Mouse (Mus musculus): ENCODE results near the gene Sh3yl1. TPM values are rescaled to one million over a fixed set of nuclear protein-coding genes. Genes with fewer than 3 reads are reported as not detected.

The Sh3yl1 gene
- polyA plus RNA-seq, 1 experiment, result 5.1 TPM

DNA sequence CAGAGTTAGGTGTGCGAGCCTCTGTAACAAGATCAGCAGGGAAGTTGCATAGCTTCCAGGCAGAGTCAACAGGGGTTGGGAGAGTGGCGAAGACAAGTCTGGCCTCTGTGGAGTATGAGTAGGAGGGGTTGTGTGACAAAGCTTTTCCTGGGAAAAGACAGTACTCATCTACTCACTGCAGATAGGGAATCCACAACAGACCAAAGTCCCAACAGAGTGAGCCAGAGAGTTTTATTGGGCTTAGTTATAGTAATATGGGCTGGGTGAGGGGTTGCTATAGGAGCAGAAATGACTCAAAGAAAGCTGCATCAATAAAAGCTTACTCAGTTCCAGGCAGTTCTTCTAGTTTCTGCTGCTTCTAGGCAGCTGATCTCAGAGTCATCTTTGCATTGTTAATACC is 21.8 kb downstream of the Sh3yl1 start:
- Histone ChIP-seq H3K36me3 (ENCODE audit: control insufficient read depth) (peaks cover 82% of the 10 kb centered on the region), H3K4me3 (replicated peaks) (no peak overlapping the region), H3K27me3 (ENCODE audit: control insufficient read depth) (no peaks in the 10 kb centered on the region), H3K9me3 (ENCODE audit: control insufficient read depth, low read length) (no peaks in the 10 kb centered on the region), H3K4me1 (ENCODE audit: control insufficient read depth) (peaks cover under 1% of the 10 kb centered on the region)
- TF ChIP-seq TAL1 (IDR thresholded peaks at IDR 0.05; ENCODE audit: low read length), result no peak

- H3K4me1 ChIP-seq (ENCODE audit: control insufficient read depth), result no peaks in the 10 kb centered on the region
- H3K36me3 ChIP-seq (ENCODE audit: control insufficient read depth), result peaks cover 89% of the 10 kb centered on the region
- H3K4me3 ChIP-seq (replicated peaks), result no peak overlapping the region
- no peaks in the 10 kb centered on the region for H3K27me3 ChIP-seq (ENCODE audit: control insufficient read depth)
- TF ChIP-seq GATA1 (IDR thresholded peaks at IDR 0.05; ENCODE audit: low read length) (no peak), TAL1 (IDR thresholded peaks at IDR 0.05; ENCODE audit: low read length) (no peak)
- H3K9me3 ChIP-seq (ENCODE audit: control insufficient read depth, low read length), result no peaks in the 10 kb centered on the region
Measured at GRCm38 (mm10) chr12:30936899-30937298, 25.4 kb downstream of the Sh3yl1 start.

DNA sequence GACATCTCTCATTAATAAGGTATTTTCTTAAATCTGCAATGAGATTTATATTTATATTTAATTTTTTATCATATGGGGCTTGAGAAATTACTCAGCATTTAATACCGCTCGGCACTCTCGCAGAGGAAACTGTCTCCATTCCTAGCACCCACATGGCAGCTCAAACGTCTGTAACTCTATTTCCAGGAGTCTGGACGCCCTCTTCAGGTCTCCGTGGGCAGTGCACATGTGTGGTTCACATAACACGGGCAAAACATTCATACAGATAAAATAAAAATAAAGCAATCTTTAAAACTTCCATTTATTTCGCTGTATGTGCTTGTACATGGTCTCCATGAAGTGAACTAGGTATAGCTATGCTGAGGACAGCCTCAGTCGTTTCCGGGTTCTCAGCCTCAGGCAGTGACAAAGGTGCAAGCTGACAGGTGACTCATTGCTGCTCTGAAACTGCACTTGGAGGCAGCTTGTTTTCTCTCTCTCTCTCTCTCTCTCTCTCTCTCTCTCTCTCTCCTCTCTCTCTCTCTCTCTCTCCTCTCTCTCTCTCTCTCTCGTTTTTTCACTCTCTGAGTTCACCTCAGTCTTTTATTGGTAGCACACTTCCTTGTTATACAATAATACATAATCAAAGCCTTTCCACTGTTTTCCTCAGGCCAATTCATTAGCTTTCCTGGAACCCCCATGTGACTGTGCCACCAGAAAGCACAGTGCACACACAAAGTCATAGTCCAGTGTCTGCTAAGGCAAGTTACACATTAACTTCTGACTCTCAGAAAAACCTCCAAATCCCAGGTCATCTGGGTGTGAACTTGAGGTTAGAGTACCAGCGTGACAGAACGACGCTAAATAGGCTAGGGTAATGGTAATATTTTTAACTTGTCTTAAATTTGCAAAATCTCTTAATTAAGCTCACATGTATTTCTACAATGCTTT is 31.9 kb downstream of the Sh3yl1 start:
- peaks cover 87% of the 10 kb centered on the region for H3K36me3 ChIP-seq (ENCODE audit: control insufficient read depth)
- TF ChIP-seq GATA1 (IDR thresholded peaks at IDR 0.05; ENCODE audit: low read length) (no peak), TAL1 (IDR thresholded peaks at IDR 0.05; ENCODE audit: low read length) (no peak)

GRCm38 (mm10) chr12:30944197-30944596 is 32.7 kb downstream of the Sh3yl1 start:
- Histone ChIP-seq H3K36me3 (ENCODE audit: control insufficient read depth) (peaks cover 87% of the 10 kb centered on the region), H3K4me3 (replicated peaks) (no peak overlapping the region), H3K27me3 (ENCODE audit: control insufficient read depth) (no peaks in the 10 kb centered on the region), H3K4me1 (ENCODE audit: control insufficient read depth) (no peaks in the 10 kb centered on the region), H3K9me3 (ENCODE audit: control insufficient read depth, low read length) (no peaks in the 10 kb centered on the region; the same call in 1 of the 2 replicates)
- TF ChIP-seq GATA1 (IDR thresholded peaks at IDR 0.05; ENCODE audit: low read length), result no peak

More for the DNA sequence above, 31.9 kb downstream of the Sh3yl1 start:
- H3K9me3 ChIP-seq (ENCODE audit: control insufficient read depth, low read length), result no peaks in the 10 kb centered on the region; the same call in 1 of the 2 replicates
- no peaks in the 10 kb centered on the region for H3K27me3 ChIP-seq (ENCODE audit: control insufficient read depth)
- H3K4me3 ChIP-seq (replicated peaks), result no peak overlapping the region
- H3K4me1 ChIP-seq (ENCODE audit: control insufficient read depth), result no peaks in the 10 kb centered on the region

DNA sequence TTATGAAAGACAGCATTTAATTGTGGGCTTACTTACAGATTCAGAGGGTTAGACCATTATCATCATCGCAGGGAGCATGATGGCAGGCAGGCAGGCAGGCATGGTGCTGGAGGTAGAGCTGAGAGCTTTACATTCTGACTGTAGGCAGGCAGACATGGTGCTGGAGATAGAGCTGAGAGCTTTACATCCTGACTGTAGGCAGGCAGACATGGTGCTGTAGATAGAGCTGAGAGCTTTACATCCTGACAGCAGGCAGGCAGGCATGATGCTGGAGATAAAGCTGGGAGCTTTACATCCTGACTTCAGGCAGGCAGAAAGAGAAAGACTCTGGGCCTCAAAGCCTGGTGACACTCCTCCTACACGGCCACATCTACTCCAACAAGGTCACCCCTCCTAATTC is 59.2 kb downstream of the Sh3yl1 start:
- no peak overlapping the region for H3K4me3 ChIP-seq (replicated peaks)
- H3K36me3 ChIP-seq (ENCODE audit: control insufficient read depth), result no peaks in the 10 kb centered on the region
- TF ChIP-seq TAL1 (IDR thresholded peaks at IDR 0.05; ENCODE audit: low read length), result no peak
- no peak for TF ChIP-seq GATA1 (IDR thresholded peaks at IDR 0.05; ENCODE audit: low read length)
- no peaks in the 10 kb centered on the region for H3K9me3 ChIP-seq (ENCODE audit: control insufficient read depth, low read length)
- peaks cover 4% of the 10 kb centered on the region for H3K4me1 ChIP-seq (ENCODE audit: control insufficient read depth)
- H3K27me3 ChIP-seq (ENCODE audit: control insufficient read depth), result no peaks in the 10 kb centered on the region

DNA sequence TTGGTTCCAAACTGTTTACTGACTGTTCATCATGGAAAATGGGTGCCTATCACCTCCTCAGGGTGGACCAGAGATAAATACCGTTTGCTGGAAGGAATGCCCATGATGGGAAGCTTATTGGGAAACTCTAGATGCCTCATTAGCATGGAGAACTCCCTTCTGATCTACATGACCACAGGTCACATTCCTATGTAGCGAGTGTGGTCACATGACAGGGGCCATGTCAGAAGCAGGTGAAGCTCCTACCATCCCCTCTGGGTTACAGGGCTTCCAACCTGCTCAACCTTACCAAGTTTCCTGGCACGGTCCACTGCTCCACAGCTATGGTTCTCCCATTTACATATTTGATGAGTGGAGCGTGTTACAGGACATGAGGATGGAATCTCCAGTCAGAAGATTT is 92.3 kb downstream of the Sh3yl1 start:
- no peak overlapping the region for H3K4me3 ChIP-seq (replicated peaks)
- no peaks in the 10 kb centered on the region for H3K36me3 ChIP-seq (ENCODE audit: control insufficient read depth)
- H3K27me3 ChIP-seq (ENCODE audit: control insufficient read depth), result no peaks in the 10 kb centered on the region
- H3K9me3 ChIP-seq (ENCODE audit: control insufficient read depth, low read length), result no peaks in the 10 kb centered on the region
- no peaks in the 10 kb centered on the region for H3K4me1 ChIP-seq (ENCODE audit: control insufficient read depth)
- no peak for TF ChIP-seq TAL1 (IDR thresholded peaks at IDR 0.05; ENCODE audit: low read length)

GRCm38 (mm10) chr12:31005010-31005409 is 93.5 kb downstream of the Sh3yl1 start:
- H3K4me3 ChIP-seq (replicated peaks), result no peak overlapping the region
- H3K4me1 ChIP-seq (ENCODE audit: control insufficient read depth), result no peaks in the 10 kb centered on the region
- TF ChIP-seq TAL1 (IDR thresholded peaks at IDR 0.05; ENCODE audit: low read length) (no peak), GATA1 (IDR thresholded peaks at IDR 0.05; ENCODE audit: low read length) (no peak)
- H3K27me3 ChIP-seq (ENCODE audit: control insufficient read depth), result no peaks in the 10 kb centered on the region
- H3K36me3 ChIP-seq (ENCODE audit: control insufficient read depth), result no peaks in the 10 kb centered on the region
- no peaks in the 10 kb centered on the region for H3K9me3 ChIP-seq (ENCODE audit: control insufficient read depth, low read length)

DNA sequence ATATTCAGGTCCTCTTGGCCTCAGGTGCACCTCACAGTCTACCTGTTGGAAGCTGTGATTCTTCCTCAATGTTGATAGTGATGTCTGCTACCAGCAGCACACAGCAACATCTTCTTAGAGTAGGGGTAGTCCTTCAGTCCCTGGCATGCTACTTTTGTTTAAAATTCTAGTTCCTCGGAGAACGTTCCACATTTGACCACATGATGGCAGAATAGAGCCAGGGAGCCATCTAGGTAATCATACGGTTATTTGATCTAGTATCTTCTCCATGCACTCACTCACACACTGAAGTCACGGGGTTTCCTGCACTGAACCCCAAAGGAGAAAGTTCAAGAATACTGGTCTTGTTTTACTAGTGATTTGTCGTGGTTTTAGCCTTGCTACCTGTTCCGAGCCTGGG is 96.7 kb downstream of the Sh3yl1 start:
- Histone ChIP-seq H3K36me3 (ENCODE audit: control insufficient read depth) (no peaks in the 10 kb centered on the region), H3K4me3 (replicated peaks) (no peak overlapping the region), H3K4me1 (ENCODE audit: control insufficient read depth) (no peaks in the 10 kb centered on the region), H3K9me3 (ENCODE audit: control insufficient read depth, low read length) (no peaks in the 10 kb centered on the region), H3K27me3 (ENCODE audit: control insufficient read depth) (no peaks in the 10 kb centered on the region)
- TF ChIP-seq TAL1 (IDR thresholded peaks at IDR 0.05; ENCODE audit: low read length) (no peak), GATA1 (IDR thresholded peaks at IDR 0.05; ENCODE audit: low read length) (no peak)

Other genes with a start within 250 kb of the Sh3yl1 start
- gene Alkal2, start 27.3 kb upstream of the Sh3yl1 start, polyA plus RNA-seq (2012), result 0.02 TPM in 1 of 2 replicates, not detected in the other
- gene Acp1, start 79 bp upstream of the Sh3yl1 start, polyA plus RNA-seq (2012), result 1.4 and 1.8 TPM in 2 replicates
- 0.03 TPM in 1 of 2 replicates, not detected in the other for gene Fam110c, start 162.2 kb downstream of the Sh3yl1 start, polyA plus RNA-seq (2012)